Mouse (Mus musculus) midbrain, embryonic 11.5 days (tissue): Measurements from ENCODE around the gene Akt2. TPM values are rescaled to one million over a fixed set of nuclear protein-coding genes. Genes with fewer than 3 reads are reported as not detected.

Experiments
- ATAC-seq: fragments of 200-750 bp; cut with Nextera tagmentation; 2 replicates; pipeline ENCODE4 v1.8.0; 2017; ENCODE audit warnings: moderate TSS enrichment, moderate library complexity; ENCODE audit not compliant: low FRiP score
- DNase-seq: peaks from one replicate; pipeline ENCODE4 v3.0.0; 2015; ENCODE audit warnings: low spot score; ENCODE audit errors: missing footprints
- H3K27ac ChIP-seq: fragments of 300-500 bp; sonication (generic); 2 replicates; pipeline ENCODE4 v1.5.1; 2014; ENCODE audit warnings: low read depth, low read length
- H3K27me3 ChIP-seq: fragments of 300-500 bp; sonication (generic); 2 replicates; pipeline ENCODE4 v1.6.1; 2014; ENCODE audit warnings: mild to moderate bottlenecking, low read length, moderate library complexity, mixed read lengths; ENCODE audit not compliant: control insufficient read depth, insufficient read depth
- H3K36me3 ChIP-seq: fragments of 300-500 bp; sonication (generic); 2 replicates; pipeline ENCODE4 v1.6.1; 2014; ENCODE audit warnings: mild to moderate bottlenecking, low read length, moderate library complexity, mixed read lengths; ENCODE audit not compliant: control insufficient read depth, insufficient read depth
- H3K4me1 ChIP-seq: fragments of 300-500 bp; sonication (generic); 2 replicates; pipeline ENCODE4 v1.6.1; 2014; ENCODE audit warnings: low read length; ENCODE audit not compliant: control insufficient read depth, insufficient read depth
- H3K4me2 ChIP-seq: fragments of 300-500 bp; sonication (generic); 2 replicates; pipeline ENCODE4 v1.6.1; 2014; ENCODE audit warnings: mild to moderate bottlenecking, moderate library complexity
- H3K4me3 ChIP-seq: fragments of 300-500 bp; sonication (generic); 2 replicates; pipeline ENCODE4 v1.5.1; 2014; ENCODE audit warnings: low read depth, low read length
- H3K9ac ChIP-seq: fragments of 300-500 bp; sonication (generic); 2 replicates; pipeline ENCODE4 v1.6.1; 2014; ENCODE audit warnings: low read length
- H3K9me3 ChIP-seq: fragments of 300-500 bp; sonication (generic); 2 replicates; pipeline ENCODE4 v1.6.1; 2016; ENCODE audit warnings: low read length; ENCODE audit not compliant: control insufficient read depth
- WGBS: fragments of 180-500 bp; shearing (Covaris S2); extraction: QIAGEN DNeasy Blood & Tissue Kit; methylation state at CpG from one replicate; pipeline ENCODE4 v1.1.7; 2014; 5-methylcytosine and 5-hydroxymethylcytosine counted together
- polyA plus RNA-seq: library from polyadenylated mRNA; unstranded; fragments of >200 nt; fragmentation: Nextera tagmentation; extraction: Ambion mirVana; gene quantifications from 2 replicates; pipeline ENCODE4 v1.2.1, GENCODE M21; 2014

The Akt2 gene
- polyA plus RNA-seq, 1 experiment from 2014 or later, result 69.0 TPM

DNA sequence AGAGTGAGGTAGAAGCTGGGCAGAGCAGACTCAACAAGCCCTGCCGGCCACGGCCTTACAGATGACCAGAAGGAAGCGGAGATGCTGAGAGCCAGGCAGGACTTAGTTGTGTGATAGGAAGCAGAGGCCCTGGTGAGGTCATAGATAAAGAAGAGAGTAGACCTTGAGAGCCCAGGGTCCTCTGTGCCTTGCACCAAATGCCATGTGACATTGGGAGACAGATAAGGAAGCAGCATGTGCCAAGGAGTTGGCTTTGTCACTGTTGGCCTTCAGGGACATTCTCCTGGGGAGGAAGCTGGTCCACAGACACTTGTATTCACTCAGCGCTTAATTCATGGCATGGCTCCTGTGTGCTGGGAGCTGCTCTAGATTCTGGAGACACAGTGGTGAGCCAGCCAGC, 17.9 kb downstream of the Akt2 start:
- Histone ChIP-seq H3K4me2 (no peak overlapping the region), H3K4me1 (peaks cover 5% of the 10 kb centered on the region), H3K9me3 (no peaks in the 10 kb centered on the region), H3K27ac (no peak overlapping the region), H3K27me3 (no peaks in the 10 kb centered on the region), H3K4me3 (no peak overlapping the region), H3K36me3 (peaks cover 4% of the 10 kb centered on the region), H3K9ac (no peak overlapping the region)
- no peak for DNase-seq
- WGBS, result 95% methylated on average over 4 of the region's 4 CpGs
- no peak for ATAC-seq

DNA sequence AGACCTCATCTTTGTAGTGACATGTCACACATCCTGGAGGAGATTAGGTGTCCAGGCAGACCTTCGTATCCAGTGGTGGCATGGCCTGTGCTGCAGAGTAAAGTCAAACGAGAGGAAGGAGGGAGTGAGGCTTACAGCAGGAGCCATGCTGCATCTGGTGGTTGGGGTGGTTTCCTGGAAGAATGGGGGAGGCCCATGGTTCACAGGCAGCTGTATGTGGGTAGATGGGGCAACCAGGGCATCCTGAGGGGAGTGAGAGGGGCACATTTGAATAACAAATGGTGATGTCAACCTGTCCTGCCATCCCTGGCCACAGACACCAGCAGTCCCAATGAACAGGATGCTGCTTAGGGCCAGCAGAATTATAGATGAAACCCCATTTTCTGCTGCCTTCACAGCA, 18.3 kb downstream of the Akt2 start:
- Histone ChIP-seq H3K4me3 (no peak overlapping the region), H3K4me1 (peaks cover 5% of the 10 kb centered on the region)
- 86% methylated on average over 2 of the region's 2 CpGs for WGBS

DNA sequence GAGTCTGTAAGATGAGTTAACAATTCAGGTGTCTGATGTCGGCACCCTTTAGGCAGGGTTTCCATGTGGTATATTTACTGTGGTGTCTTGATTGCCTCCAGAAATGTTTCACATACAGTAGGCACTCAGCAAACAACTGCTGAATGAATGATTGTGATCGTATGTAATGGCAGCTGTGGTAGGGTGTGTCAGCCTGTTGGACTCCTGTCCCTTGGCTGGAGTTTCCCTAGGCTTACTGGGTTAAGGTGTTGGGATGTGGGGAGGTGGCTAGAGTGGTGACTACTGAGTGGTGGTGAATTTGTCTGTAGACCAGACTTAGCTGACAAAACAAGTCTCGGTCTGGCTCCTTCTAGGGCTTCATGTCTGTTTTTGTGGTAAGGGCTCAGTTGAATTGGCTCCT, 19.0 kb downstream of the Akt2 start:
- Histone ChIP-seq H3K4me2 (no peak overlapping the region), H3K27me3 (no peaks in the 10 kb centered on the region), H3K4me3 (no peak overlapping the region), H3K36me3 (peaks cover 4% of the 10 kb centered on the region), H3K4me1 (peaks cover 5% of the 10 kb centered on the region), H3K27ac (no peak overlapping the region), H3K9ac (no peak overlapping the region), H3K9me3 (no peaks in the 10 kb centered on the region)
- ATAC-seq (no peak), DNase-seq (no peak)
- 89% methylated on average over 3 of the region's 3 CpGs for WGBS

More for the DNA sequence above, 18.3 kb downstream of the Akt2 start:
- no peak overlapping the region for H3K4me2 ChIP-seq
- no peaks in the 10 kb centered on the region for H3K27me3 ChIP-seq
- H3K36me3 ChIP-seq, result peaks cover 4% of the 10 kb centered on the region
- H3K9me3 ChIP-seq, result no peaks in the 10 kb centered on the region
- ATAC-seq (no peak), DNase-seq (no peak)
- H3K9ac ChIP-seq, result no peak overlapping the region
- H3K27ac ChIP-seq, result no peak overlapping the region

DNA sequence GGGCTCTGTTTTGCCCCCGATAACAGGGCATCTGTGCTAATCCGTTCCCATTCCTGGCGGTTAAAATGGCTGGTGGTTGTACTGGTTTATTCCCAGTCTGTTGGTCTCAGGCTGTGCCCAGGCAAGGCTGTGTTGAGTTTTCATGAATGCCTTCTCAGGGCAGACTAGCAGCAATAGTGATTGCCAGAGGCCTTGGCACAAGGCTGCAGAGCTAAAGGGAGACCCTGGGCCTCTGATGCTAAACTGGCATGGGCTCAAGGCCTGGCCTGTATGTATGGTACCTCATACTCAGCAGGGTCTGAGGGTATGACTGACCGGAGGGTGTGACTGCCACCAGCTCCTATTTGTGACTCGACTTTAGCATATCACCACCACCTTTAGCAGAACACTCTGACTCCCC, 19.5 kb downstream of the Akt2 start:
- H3K27ac ChIP-seq, result no peak overlapping the region
- WGBS, result 97% methylated on average over 5 of the region's 5 CpGs
- ATAC-seq (no peak), DNase-seq (peak; percentile 21)
- H3K36me3 ChIP-seq, result peaks cover 4% of the 10 kb centered on the region
- H3K9ac ChIP-seq, result no peak overlapping the region
- H3K4me2 ChIP-seq, result no peak overlapping the region
- no peak overlapping the region for H3K4me3 ChIP-seq
- H3K27me3 ChIP-seq, result no peaks in the 10 kb centered on the region
- H3K4me1 ChIP-seq, result peaks cover 5% of the 10 kb centered on the region
- H3K9me3 ChIP-seq, result no peaks in the 10 kb centered on the region

DNA sequence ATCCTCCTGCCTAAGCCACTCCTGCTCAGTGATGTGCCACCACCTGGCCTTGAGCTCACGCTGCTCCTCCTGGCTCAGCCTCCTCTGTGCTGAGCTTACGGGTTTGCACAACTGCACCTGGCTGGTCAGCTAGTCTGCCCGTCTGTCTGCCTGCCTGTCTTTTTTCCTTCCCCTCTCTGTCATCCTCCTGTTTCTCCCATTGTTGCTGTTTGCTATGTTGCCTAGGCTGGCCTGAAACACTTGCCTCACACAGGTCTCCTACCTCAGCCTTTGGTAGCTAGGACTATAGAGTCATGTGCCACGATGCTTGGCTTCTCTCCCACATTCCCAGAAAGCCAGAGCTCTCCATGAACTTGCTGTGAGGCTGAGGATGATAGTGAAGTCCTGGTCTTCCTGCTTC, 21.6 kb downstream of the Akt2 start:
- H3K9me3 ChIP-seq, result no peaks in the 10 kb centered on the region
- ATAC-seq (no peak), DNase-seq (no peak)
- H3K4me3 ChIP-seq, result no peak overlapping the region
- H3K27ac ChIP-seq, result no peak overlapping the region
- no peak overlapping the region for H3K4me2 ChIP-seq
- 81% methylated on average over 4 of the region's 4 CpGs for WGBS
- H3K9ac ChIP-seq, result no peak overlapping the region
- H3K4me1 ChIP-seq, result peaks cover 5% of the 10 kb centered on the region
- H3K36me3 ChIP-seq, result peaks cover 7% of the 10 kb centered on the region
- H3K27me3 ChIP-seq, result no peaks in the 10 kb centered on the region

DNA sequence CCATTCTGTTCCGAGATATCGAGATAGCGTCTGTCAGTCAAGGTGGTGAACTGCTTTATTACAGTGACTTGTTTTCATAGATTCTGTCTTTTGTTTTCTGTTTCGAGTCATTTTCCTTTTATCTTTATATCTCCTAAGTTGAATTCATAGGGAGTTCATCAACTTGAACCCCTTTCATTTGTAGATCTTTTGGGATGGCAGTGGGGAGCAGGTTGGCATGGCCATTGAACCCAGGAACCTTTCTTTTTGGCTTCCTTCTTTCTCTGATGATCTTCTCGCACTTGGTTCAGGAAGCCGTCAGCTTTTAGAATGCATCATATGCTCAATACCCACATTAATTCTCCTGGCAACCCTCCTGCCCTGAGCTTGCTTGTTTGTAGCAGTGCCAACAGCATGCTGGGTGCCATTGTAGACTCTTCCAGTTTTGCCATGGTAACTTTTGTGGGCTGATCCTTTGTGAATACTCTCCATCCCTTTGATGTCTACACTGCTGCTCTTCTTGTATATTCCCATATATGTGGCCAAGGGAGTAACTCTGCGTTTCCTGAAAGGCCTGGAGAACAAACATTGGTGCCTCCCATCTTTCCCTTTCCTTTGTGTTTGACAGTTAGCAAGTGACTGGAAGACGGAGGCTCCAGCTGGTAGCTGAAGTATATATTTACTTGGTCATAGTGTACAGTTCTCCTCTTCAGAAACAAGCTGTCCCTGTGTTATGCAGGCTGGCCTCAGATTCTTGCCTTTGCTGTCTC, 22.6 kb downstream of the Akt2 start:
- Histone ChIP-seq H3K36me3 (peaks cover 10% of the 10 kb centered on the region), H3K4me3 (no peak overlapping the region), H3K9me3 (no peaks in the 10 kb centered on the region), H3K27me3 (no peaks in the 10 kb centered on the region), H3K4me1 (peaks cover 5% of the 10 kb centered on the region), H3K4me2 (no peak overlapping the region), H3K27ac (peak overlapping the region; percentile 35; the same call in 1 of the 2 replicates), H3K9ac (no peak overlapping the region)
- peak; percentile 78 for DNase-seq
- no peak for ATAC-seq
- 60% methylated on average over 8 of the region's 8 CpGs for WGBS

DNA sequence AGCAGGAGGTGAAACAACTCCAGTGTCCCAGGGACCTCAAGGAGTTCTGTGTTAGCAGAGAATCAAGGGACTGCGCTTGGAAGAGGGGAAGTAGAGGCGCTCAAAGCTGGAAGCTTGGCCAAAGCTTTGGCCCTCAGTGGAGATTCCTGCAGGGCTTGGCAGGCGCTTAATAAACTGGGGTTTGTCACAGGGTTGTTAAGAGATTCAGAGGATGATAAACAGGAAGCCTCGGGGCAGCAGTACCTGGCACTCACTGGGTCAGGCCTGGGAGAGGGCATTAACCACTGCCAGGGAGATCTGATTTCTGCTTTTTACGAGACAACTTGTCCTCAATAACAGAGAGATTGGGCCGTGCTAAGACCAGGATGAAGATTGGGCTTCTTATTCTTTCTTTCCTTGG, 29.7 kb downstream of the Akt2 start:
- no peak overlapping the region for H3K9ac ChIP-seq
- H3K9me3 ChIP-seq, result no peaks in the 10 kb centered on the region
- H3K4me3 ChIP-seq, result no peak overlapping the region
- ATAC-seq (no peak), DNase-seq (peak; percentile 65)
- WGBS, result 84% methylated on average over 6 of the region's 6 CpGs
- no peaks in the 10 kb centered on the region for H3K4me1 ChIP-seq
- H3K4me2 ChIP-seq, result no peak overlapping the region
- no peak overlapping the region for H3K27ac ChIP-seq
- peaks cover 13% of the 10 kb centered on the region for H3K36me3 ChIP-seq
- no peaks in the 10 kb centered on the region for H3K27me3 ChIP-seq

DNA sequence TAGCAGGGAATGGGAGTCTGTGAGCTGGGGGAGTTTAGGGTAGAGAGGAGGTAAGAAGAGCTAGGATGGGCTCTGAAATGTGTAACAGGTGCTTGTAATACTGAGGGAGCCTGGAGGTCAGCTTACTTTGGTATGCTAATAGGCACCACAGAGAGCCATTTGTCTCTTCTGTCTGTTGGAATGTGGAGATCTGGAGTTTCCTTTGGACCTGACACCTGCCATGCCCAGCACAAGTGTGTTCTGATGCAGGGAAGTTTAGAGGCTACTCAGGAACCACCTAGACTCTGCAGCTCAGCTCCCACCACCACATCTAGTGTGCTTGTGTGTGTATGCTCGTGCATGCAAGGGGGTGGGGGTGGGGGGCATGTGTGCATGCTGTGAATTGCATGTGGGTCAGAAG, 30.9 kb downstream of the Akt2 start:
- Histone ChIP-seq H3K4me2 (no peak overlapping the region), H3K4me1 (no peaks in the 10 kb centered on the region), H3K27me3 (no peaks in the 10 kb centered on the region), H3K36me3 (peaks cover 11% of the 10 kb centered on the region), H3K4me3 (no peak overlapping the region), H3K27ac (no peak overlapping the region), H3K9me3 (no peaks in the 10 kb centered on the region), H3K9ac (no peak overlapping the region)
- WGBS, result 72% methylated on average over 1 of the region's 1 CpGs
- DNase-seq (no peak), ATAC-seq (no peak)

DNA sequence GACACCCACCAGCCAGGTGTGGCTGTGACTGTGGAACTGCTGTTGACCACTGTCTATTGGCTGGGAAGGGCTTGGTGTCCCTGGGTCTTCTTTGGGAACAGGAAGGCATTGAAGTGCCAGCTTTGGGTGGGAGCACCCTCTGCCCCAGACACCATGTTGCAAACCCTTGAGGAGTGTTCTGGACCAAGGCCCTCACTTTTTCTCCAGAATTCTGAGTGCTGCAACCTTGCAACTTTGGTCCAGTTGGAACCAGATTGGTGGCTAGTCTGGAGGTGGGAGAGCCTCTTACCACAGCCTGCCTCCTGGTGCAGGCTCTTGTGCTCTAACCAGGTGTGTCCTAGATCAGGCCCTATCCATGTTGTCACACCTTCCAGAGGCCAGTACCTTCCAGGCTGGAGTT, 33.6 kb downstream of the Akt2 start:
- no peak overlapping the region for H3K4me3 ChIP-seq
- H3K27ac ChIP-seq, result no peak overlapping the region
- no peak for ATAC-seq
- H3K4me1 ChIP-seq, result no peaks in the 10 kb centered on the region
- peaks cover 8% of the 10 kb centered on the region for H3K36me3 ChIP-seq
- H3K9me3 ChIP-seq, result no peaks in the 10 kb centered on the region
- H3K9ac ChIP-seq, result no peak overlapping the region
- no peak overlapping the region for H3K4me2 ChIP-seq
- DNase-seq, result no peak
- H3K27me3 ChIP-seq, result no peaks in the 10 kb centered on the region
